Mouse (Mus musculus): ENCODE data around the gene Socs1. TPM values are rescaled to one million over a fixed set of nuclear protein-coding genes. Genes with fewer than 3 reads are reported as not detected.

The Socs1 gene
- polyA plus RNA-seq, 1 experiment: 8.8 TPM

- no peak for DNase-seq
- H3K4me3 ChIP-seq (replicated peaks; ENCODE audit: extremely low read depth, low read depth, low read length): no peak overlapping the region
- 53% methylated on average over 4 of the region's 4 CpGs for WGBS
- TF ChIP-seq CTCF (IDR thresholded peaks at IDR 0.05; ENCODE audit: insufficient read depth, low read length): 0 out of 2 replicates have a peak, but pooled peaks have one; percentile 11
- TF ChIP-seq POLR2A (IDR thresholded peaks at IDR 0.05; ENCODE audit: borderline replicate concordance, extremely low read depth, low read depth, low read length): no peak
- H3K4me1 ChIP-seq (ENCODE audit: control insufficient read depth, insufficient read depth, low read length): 0 out of 2 replicates have a peak, but pooled peaks cover 3% of the 10 kb centered on the region
Observed at GRCm38 (mm10) chr16:10770531-10771325, 14.6 kb downstream of the Socs1 start.

DNA sequence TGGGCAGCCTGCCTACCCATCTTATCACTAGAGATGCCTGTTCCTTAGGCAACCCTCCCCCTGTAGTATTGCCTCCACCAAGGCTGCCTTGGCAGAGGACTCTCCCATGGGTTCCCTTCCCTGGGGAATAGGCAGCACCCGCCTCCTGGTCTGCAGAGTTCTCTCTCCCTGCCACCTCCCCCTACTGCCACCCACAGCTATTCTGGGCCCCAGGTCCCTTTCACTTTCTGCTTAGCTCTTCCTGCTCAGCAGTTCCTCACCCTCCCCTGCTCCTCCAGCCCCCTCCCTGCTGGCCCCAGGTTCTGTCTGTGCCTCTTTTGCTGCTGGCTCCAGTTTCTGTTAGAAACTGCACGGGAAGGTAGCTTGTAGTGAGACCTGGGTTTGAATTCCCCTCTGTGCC lies 15.7 kb downstream of the Socs1 start:
- Histone ChIP-seq H3K4me3 (replicated peaks; ENCODE audit: extremely low read depth, low read depth, low read length) (no peak overlapping the region), H3K4me1 (ENCODE audit: control insufficient read depth, insufficient read depth, low read length) (0 out of 2 replicates have a peak, but pooled peaks cover 3% of the 10 kb centered on the region)
- DNase-seq: no peak
- TF ChIP-seq CTCF (IDR thresholded peaks at IDR 0.05; ENCODE audit: insufficient read depth, low read length) (no peak), POLR2A (IDR thresholded peaks at IDR 0.05; ENCODE audit: borderline replicate concordance, extremely low read depth, low read depth, low read length) (no peak)
- WGBS: 42% methylated on average over 2 of the region's 2 CpGs

DNA sequence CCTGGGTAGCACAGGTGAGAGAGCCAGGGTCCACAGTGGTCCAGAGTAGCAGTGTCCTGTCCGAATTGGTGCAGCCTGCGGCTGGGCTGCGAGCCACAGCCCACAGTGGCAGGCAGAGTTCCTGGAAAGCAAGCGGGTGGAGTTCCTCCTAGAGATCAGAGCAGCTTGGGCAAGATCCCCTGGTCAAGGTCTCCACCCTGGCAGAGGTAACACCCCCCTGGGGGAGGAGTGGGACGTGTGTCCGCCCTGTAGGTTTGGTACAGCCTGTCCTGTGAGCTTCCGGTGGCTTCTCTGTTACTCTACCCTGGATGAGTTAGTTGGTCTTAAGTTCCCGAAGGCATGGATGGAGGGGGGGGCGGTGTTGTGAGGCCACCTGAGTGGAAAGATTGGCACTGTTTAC lies 16.5 kb downstream of the Socs1 start:
- no peak overlapping the region for H3K4me3 ChIP-seq (replicated peaks; ENCODE audit: extremely low read depth, low read depth, low read length)
- DNase-seq: no peak
- 50% methylated on average over 9 of the region's 9 CpGs for WGBS
- 0 out of 2 replicates have a peak, but pooled peaks cover 3% of the 10 kb centered on the region for H3K4me1 ChIP-seq (ENCODE audit: control insufficient read depth, insufficient read depth, low read length)
- no peak for TF ChIP-seq CTCF (IDR thresholded peaks at IDR 0.05; ENCODE audit: insufficient read depth, low read length)
- TF ChIP-seq POLR2A (IDR thresholded peaks at IDR 0.05; ENCODE audit: borderline replicate concordance, extremely low read depth, low read depth, low read length): no peak

GRCm38 (mm10) chr16:10767158-10767557 lies 18.2 kb downstream of the Socs1 start:
- Histone ChIP-seq H3K4me1 (ENCODE audit: control insufficient read depth, insufficient read depth, low read length) (0 out of 2 replicates have a peak, but pooled peaks cover 3% of the 10 kb centered on the region), H3K4me3 (replicated peaks; ENCODE audit: extremely low read depth, low read depth, low read length) (no peak overlapping the region)
- DNase-seq: peak; percentile 64
- WGBS: 43% methylated on average over 4 of the region's 4 CpGs
- TF ChIP-seq POLR2A (IDR thresholded peaks at IDR 0.05; ENCODE audit: borderline replicate concordance, extremely low read depth, low read depth, low read length) (no peak), CTCF (IDR thresholded peaks at IDR 0.05; ENCODE audit: insufficient read depth, low read length) (peak; percentile 69)

DNA sequence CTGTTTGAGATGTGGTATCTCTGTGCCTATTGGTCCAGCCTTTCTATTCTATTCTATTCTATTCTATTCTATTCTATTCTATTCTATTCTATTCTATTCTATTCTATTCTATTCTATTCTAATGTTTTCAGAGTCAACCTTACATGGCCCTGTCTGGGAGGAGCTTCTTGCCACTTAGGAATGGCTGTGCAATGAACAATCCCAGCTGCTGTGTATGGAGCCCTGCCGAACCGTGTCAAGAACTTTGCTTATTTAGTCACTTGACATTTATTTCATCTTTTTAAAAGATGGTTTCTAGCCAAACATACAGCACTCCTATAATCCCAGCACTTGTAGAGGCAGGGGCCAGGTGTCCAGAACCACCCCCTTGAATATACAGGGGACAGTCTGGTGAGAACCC lies 21.0 kb downstream of the Socs1 start:
- no peak for TF ChIP-seq CTCF (IDR thresholded peaks at IDR 0.05; ENCODE audit: insufficient read depth, low read length)
- TF ChIP-seq POLR2A (IDR thresholded peaks at IDR 0.05; ENCODE audit: borderline replicate concordance, extremely low read depth, low read depth, low read length): no peak
- Histone ChIP-seq H3K4me1 (ENCODE audit: control insufficient read depth, insufficient read depth, low read length) (no peaks in the 10 kb centered on the region), H3K4me3 (replicated peaks; ENCODE audit: extremely low read depth, low read depth, low read length) (no peak overlapping the region)
- WGBS: 27% methylated on average over 2 of the region's 2 CpGs
- DNase-seq: no peak

GRCm38 (mm10) chr16:10763540-10764264 lies 21.6 kb downstream of the Socs1 start:
- 54% methylated on average over 6 of the region's 6 CpGs for WGBS
- H3K4me1 ChIP-seq (ENCODE audit: control insufficient read depth, insufficient read depth, low read length): no peaks in the 10 kb centered on the region
- DNase-seq: no peak
- TF ChIP-seq POLR2A (IDR thresholded peaks at IDR 0.05; ENCODE audit: borderline replicate concordance, extremely low read depth, low read depth, low read length) (no peak), CTCF (IDR thresholded peaks at IDR 0.05; ENCODE audit: insufficient read depth, low read length) (no peak)
- no peak overlapping the region for H3K4me3 ChIP-seq (replicated peaks; ENCODE audit: extremely low read depth, low read depth, low read length)

DNA sequence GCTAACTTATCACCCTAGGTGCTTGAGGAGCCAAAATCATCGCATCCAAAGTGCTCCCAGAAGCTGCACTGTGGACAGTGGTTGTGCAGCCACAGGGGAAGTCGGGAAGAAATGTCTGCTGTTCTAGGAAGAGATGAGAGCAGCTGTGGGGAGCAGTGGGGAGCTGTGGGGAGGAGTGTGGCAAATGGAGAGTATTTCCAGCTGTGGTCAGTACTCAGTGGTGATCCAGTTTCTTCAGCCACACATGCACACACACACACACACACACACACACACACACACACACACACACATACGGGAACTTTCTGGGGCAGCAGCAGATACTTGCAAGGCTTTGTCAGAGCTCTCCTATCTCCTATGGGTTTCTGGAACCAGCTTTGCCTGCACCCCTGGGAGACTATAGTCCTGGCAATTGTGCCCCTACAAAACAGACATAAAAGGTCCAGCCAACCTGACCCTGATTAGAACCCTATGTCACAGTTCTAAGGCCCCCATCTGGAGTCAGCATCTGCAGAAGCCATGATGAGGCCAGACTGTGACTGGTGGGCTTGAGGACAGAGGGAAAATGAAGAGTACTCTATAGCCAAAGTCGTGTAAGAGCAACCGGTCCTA lies 22.7 kb downstream of the Socs1 start:
- H3K4me1 ChIP-seq (ENCODE audit: control insufficient read depth, insufficient read depth, low read length): no peaks in the 10 kb centered on the region
- TF ChIP-seq POLR2A (IDR thresholded peaks at IDR 0.05; ENCODE audit: borderline replicate concordance, extremely low read depth, low read depth, low read length) (no peak), CTCF (IDR thresholded peaks at IDR 0.05; ENCODE audit: insufficient read depth, low read length) (no peak)
- H3K4me3 ChIP-seq (replicated peaks; ENCODE audit: extremely low read depth, low read depth, low read length): no peak overlapping the region
- 72% methylated on average over 5 of the region's 5 CpGs for WGBS
- DNase-seq: no peak

DNA sequence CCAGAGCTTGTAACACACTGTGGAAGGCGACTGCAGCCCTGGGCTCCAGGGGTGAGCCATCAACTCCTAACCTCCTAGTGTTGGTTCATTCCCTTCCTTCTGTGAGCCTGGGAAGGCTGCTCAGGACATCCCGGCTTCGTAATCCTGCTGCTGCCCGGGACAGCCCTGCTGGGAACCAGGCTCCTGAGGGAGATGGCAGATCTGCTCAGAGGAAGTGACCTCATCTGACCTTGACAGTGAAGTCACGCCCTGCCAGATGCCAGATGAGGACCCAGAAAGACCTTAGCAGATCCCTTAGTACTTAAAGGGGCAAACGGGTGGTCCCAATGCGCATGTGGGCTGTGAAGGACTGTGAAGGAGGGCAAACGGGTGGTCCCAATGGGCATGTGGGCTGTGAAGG lies 24.2 kb downstream of the Socs1 start:
- H3K4me1 ChIP-seq (ENCODE audit: control insufficient read depth, insufficient read depth, low read length): no peaks in the 10 kb centered on the region
- WGBS: 59% methylated on average over 8 of the region's 8 CpGs
- no peak for DNase-seq
- no peak for TF ChIP-seq CTCF (IDR thresholded peaks at IDR 0.05; ENCODE audit: insufficient read depth, low read length)
- TF ChIP-seq POLR2A (IDR thresholded peaks at IDR 0.05; ENCODE audit: borderline replicate concordance, extremely low read depth, low read depth, low read length): no peak
- H3K4me3 ChIP-seq (replicated peaks; ENCODE audit: extremely low read depth, low read depth, low read length): no peak overlapping the region

GRCm38 (mm10) chr16:10756168-10756567 lies 29.2 kb downstream of the Socs1 start:
- no peak for DNase-seq
- WGBS: 64% methylated on average over 6 of the region's 6 CpGs
- H3K4me1 ChIP-seq (ENCODE audit: control insufficient read depth, insufficient read depth, low read length): no peaks in the 10 kb centered on the region
- no peak overlapping the region for H3K4me3 ChIP-seq (replicated peaks; ENCODE audit: extremely low read depth, low read depth, low read length)
- TF ChIP-seq CTCF (IDR thresholded peaks at IDR 0.05; ENCODE audit: insufficient read depth, low read length) (no peak), POLR2A (IDR thresholded peaks at IDR 0.05; ENCODE audit: borderline replicate concordance, extremely low read depth, low read depth, low read length) (no peak)

Measured in lung, adult 2 months (tissue).